Mouse (Mus musculus): ENCODE measurements around the gene Nectin4. TPM values are rescaled to one million over a fixed set of nuclear protein-coding genes. Genes with fewer than 3 reads are reported as not detected.

Gene Nectin4
- polyA plus RNA-seq, 1 experiment: 3.2 TPM

DNA sequence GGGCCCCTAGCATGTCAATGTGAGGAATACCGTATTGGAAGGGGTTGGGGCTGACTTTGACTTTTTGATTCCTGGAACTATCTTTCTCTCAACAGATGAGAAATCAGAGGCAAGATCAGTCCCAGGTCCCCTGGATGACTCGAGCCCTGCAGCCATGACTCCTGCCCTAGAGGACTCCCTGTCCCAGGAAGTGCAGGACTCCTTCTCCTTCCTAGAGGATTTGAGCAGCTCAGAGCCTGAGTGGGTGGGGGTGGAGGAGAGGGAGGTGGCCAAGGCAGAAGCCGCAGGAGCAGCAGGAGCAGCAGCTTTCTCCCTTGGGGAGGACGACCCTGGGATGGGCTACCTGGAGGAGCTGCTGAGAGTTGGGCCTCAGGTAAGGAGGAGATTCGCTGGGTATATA, 37.4 kb downstream of the Nectin4 start:
- no peak for TF ChIP-seq CTCF (IDR thresholded peaks at IDR 0.05; ENCODE audit: extremely low read depth, insufficient read depth, low read length)
- Histone ChIP-seq H3K27ac (ENCODE audit: insufficient read depth, low read length) (no peak overlapping the region), H3K4me1 (ENCODE audit: control insufficient read depth, insufficient read depth, low read length) (no peaks in the 10 kb centered on the region), H3K4me3 (ENCODE audit: insufficient read depth, low read length) (no peak overlapping the region)

DNA sequence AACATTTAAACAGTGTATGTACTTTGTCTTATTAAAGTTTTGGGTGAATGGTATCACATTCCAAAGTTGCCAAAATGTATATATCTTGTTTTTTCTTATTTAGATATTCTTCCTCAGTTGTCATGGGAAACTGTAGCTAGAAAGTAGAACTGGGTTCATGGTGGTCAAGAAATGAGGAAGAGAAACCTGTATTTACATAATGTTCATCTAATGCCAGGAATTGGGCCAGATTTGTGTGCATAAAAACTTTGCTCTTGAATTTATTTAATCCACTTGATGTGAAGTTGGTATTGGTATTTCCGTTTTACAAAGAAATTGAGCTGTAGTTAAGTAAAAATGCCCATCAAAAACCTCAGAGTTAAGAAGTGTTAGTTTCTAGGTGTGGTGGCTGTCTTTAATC, 40.3 kb downstream of the Nectin4 start:
- H3K4me3 ChIP-seq (ENCODE audit: insufficient read depth, low read length): no peak overlapping the region; the same call in 1 of the 2 replicates
- no peak overlapping the region for H3K27ac ChIP-seq (ENCODE audit: insufficient read depth, low read length)
- no peaks in the 10 kb centered on the region; the same call in 1 of the 2 replicates for H3K4me1 ChIP-seq (ENCODE audit: control insufficient read depth, insufficient read depth, low read length)
- TF ChIP-seq CTCF (IDR thresholded peaks at IDR 0.05; ENCODE audit: extremely low read depth, insufficient read depth, low read length) (no peak), POLR2A (IDR thresholded peaks at IDR 0.05; ENCODE audit: extremely low read depth, insufficient read depth, low read length) (no peak)

DNA sequence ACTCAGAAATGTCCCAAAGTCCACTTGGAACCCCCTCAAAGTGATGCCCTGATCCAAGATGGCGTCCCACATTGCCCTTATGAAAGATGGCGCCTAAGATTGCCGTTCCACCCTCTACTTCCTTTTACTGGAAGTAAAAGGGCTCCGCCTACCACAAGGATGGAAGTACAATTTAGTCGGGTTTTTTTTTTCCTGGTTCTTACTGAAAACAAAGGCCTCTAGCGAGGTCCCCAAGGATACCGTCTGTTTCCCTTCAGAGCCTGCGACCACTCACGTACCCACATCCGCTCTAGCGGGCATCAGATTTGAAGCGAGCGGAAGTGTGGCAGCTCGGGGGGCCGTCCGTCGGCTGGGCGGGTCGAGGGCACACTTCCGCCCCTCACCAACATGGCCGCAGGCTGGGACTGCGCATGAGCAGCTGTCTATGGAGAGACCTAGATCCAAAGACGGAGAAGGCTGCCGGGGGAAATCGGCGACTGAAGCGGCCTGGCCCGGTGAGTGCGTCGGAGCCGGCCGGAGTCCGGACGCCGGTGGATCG, 41.1 kb downstream of the Nectin4 start, which contains the start of gene Usf1:
Usf1 (plus strand) TSS at position 367 of the 538 bp plus-strand sequence.
- TF ChIP-seq POLR2A (IDR thresholded peaks at IDR 0.05; ENCODE audit: extremely low read depth, insufficient read depth, low read length): peak; percentile 85
- TF ChIP-seq CTCF (IDR thresholded peaks at IDR 0.05; ENCODE audit: extremely low read depth, insufficient read depth, low read length): no peak
- no peaks in the 10 kb centered on the region; the same call in 1 of the 2 replicates for H3K4me1 ChIP-seq (ENCODE audit: control insufficient read depth, insufficient read depth, low read length)
- H3K27ac ChIP-seq (ENCODE audit: insufficient read depth, low read length): peak within 1 kb of the TSS; percentile 95
- H3K4me3 ChIP-seq (ENCODE audit: insufficient read depth, low read length): peak within 1 kb of the TSS; percentile 89

DNA sequence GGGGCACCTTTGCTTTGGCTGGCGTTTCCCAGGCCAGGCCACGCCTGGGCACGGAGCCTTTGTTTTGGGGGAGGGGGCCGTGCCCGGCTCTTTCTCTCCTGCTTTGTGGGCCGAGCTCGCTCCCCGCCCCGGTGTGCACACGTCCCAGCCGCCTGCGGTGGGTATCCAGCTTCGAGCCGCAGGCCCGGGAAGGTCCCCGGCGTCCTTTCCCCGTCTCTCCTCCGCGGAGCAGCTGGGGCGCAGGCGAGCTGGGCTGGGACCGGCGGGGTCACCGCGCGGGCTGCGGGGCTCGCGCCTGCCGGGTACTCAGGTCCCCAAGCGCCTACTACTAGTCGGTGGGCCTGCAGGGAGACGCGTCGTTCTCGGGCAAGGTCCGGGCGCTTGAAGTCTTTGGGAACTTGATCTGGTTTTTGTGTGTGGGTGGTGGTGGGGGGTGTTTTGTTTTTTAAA, 41.6 kb downstream of the Nectin4 start:
- H3K27ac ChIP-seq (ENCODE audit: insufficient read depth, low read length): peak overlapping the region; percentile 95
- H3K4me3 ChIP-seq (ENCODE audit: insufficient read depth, low read length): peak overlapping the region; percentile 89
- TF ChIP-seq CTCF (IDR thresholded peaks at IDR 0.05; ENCODE audit: extremely low read depth, insufficient read depth, low read length) (no peak), POLR2A (IDR thresholded peaks at IDR 0.05; ENCODE audit: extremely low read depth, insufficient read depth, low read length) (no peak)
- no peaks in the 10 kb centered on the region; the same call in 1 of the 2 replicates for H3K4me1 ChIP-seq (ENCODE audit: control insufficient read depth, insufficient read depth, low read length)

DNA sequence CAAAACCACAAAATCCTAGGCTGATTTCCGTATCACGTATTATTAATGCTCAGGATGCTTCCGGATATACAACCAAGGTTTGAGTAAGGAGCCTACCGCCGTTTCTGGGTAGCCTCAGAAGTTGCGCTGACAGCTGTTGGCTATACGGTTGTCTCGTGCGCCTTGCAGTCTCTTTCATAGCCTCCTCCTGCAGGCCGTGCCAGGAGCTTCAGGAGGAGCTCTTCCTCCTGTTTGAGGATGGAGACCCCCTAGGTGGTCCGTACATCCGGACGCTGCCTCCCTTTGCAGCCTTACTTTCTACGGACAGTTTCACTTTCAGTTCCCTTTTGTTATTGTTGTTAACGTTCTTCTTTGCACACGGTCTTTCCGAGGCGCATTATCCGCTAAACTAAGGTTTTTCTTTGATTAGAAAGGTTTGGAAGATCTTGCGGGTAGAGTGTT, 42.1 kb downstream of the Nectin4 start:
- Histone ChIP-seq H3K27ac (ENCODE audit: insufficient read depth, low read length) (peak overlapping the region; percentile 95), H3K4me1 (ENCODE audit: control insufficient read depth, insufficient read depth, low read length) (no peaks in the 10 kb centered on the region; the same call in 1 of the 2 replicates), H3K4me3 (ENCODE audit: insufficient read depth, low read length) (peak overlapping the region; percentile 89)
- TF ChIP-seq CTCF (IDR thresholded peaks at IDR 0.05; ENCODE audit: extremely low read depth, insufficient read depth, low read length) (no peak), POLR2A (IDR thresholded peaks at IDR 0.05; ENCODE audit: extremely low read depth, insufficient read depth, low read length) (0 out of 2 replicates have a peak, but pooled peaks have one; percentile 7)

DNA sequence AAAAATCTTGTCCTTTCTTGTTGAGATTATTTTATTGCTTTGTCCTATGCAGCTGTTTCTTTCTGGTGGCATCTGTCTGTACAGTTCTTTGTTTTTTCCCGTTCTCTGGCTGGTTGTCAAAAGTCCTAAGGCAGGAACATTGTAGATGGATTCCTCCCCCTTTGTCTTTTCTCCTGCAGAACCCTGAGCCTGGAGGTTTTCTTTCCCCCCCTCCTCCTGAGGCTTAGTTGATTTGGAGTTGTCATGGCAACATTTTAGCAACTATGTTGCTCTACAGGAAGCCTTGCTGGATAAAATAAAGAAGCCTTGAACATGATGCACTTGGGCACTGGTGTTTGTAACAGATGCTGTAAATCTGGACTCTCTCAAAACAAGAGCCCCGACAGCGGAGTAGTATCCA, 42.5 kb downstream of the Nectin4 start:
- TF ChIP-seq CTCF (IDR thresholded peaks at IDR 0.05; ENCODE audit: extremely low read depth, insufficient read depth, low read length) (no peak), POLR2A (IDR thresholded peaks at IDR 0.05; ENCODE audit: extremely low read depth, insufficient read depth, low read length) (no peak)
- Histone ChIP-seq H3K4me3 (ENCODE audit: insufficient read depth, low read length) (peak overlapping the region; percentile 89), H3K27ac (ENCODE audit: insufficient read depth, low read length) (no peak overlapping the region), H3K4me1 (ENCODE audit: control insufficient read depth, insufficient read depth, low read length) (no peaks in the 10 kb centered on the region; the same call in 1 of the 2 replicates)

DNA sequence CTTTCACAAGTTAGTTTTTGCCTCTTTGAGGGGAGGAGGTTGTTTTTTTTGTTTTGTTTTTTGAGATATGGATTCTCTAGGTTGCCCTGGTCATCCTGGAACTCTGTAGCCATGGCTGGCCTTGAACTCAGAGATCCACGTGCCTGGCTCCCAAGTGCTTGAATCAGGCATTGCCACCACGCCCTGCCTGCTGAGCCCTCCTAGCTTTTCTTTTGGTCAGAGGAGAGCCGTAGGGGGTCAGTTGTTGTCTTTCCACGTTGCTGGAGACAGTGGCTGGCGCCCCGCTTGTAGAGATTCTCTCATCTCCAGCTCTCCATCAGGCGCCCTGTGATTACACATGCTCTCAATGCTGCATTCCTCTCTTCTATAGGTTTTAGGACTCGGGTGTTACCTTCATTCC, 43.7 kb downstream of the Nectin4 start:
- Histone ChIP-seq H3K4me1 (ENCODE audit: control insufficient read depth, insufficient read depth, low read length) (no peaks in the 10 kb centered on the region; the same call in 1 of the 2 replicates), H3K27ac (ENCODE audit: insufficient read depth, low read length) (no peak overlapping the region), H3K4me3 (ENCODE audit: insufficient read depth, low read length) (no peak overlapping the region)
- TF ChIP-seq CTCF (IDR thresholded peaks at IDR 0.05; ENCODE audit: extremely low read depth, insufficient read depth, low read length) (no peak), POLR2A (IDR thresholded peaks at IDR 0.05; ENCODE audit: extremely low read depth, insufficient read depth, low read length) (no peak)

DNA sequence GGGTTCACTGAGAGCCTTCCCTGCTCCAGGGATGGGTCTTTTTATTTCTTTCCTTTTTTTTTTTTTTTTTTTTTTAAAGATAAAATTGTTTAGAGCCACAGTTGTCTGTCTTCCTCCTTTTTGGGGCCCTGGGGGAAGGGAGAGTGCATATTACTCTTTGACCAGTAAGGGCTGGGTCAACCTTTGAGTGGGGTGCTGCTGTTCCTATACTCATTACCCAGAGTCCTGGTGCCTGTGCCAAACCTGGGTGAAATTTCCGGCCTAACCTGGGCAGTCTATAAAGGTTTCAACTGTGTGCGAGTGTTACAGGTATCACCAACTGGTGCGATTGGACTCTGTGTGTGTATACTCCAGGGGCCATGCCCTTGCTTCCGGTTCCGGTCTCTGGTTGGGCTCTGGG, 48.8 kb downstream of the Nectin4 start, which contains the start of gene Tstd1:
Tstd1 (plus strand) TSS at position 213 of the 400 bp plus-strand sequence.
- H3K27ac ChIP-seq (ENCODE audit: insufficient read depth, low read length): no peak within 1 kb of the TSS
- no peak for TF ChIP-seq POLR2A (IDR thresholded peaks at IDR 0.05; ENCODE audit: extremely low read depth, insufficient read depth, low read length)
- TF ChIP-seq CTCF (IDR thresholded peaks at IDR 0.05; ENCODE audit: extremely low read depth, insufficient read depth, low read length): no peak

DNA sequence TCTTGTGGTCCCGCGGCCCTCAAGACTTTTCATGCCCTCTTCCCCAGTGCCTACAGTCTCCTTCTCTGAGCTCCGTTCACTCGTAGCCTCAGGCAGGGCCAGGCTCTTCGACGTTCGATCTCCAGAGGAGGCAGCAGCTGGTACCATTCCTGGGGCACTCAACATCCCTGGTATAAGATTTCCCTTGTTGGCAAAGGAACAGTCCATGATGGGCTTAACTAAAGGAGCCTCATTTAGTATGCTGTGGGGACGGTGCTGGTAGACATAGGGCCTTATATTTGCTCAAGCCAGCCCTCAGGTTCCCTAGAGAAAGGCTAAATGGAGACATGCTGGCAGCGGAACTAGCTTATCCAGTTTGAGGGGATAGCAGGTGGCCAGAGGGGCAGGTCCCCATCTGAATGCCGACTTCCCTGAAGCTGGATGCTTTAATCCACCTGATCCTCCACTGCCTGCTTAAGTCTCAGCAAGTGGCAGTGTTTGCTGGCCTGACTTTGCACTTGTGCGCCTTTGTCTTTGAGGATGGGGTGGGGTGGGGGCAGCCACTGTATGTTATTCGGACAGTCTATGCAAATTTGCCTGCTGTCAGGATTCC, 49.5 kb downstream of the Nectin4 start:
- H3K4me1 ChIP-seq (ENCODE audit: control insufficient read depth, insufficient read depth, low read length): no peaks in the 10 kb centered on the region
- H3K27ac ChIP-seq (ENCODE audit: insufficient read depth, low read length): no peak overlapping the region
- no peak overlapping the region for H3K4me3 ChIP-seq (ENCODE audit: insufficient read depth, low read length)
- TF ChIP-seq POLR2A (IDR thresholded peaks at IDR 0.05; ENCODE audit: extremely low read depth, insufficient read depth, low read length) (no peak), CTCF (IDR thresholded peaks at IDR 0.05; ENCODE audit: extremely low read depth, insufficient read depth, low read length) (no peak)

More for the DNA sequence above, 48.8 kb downstream of the Nectin4 start, which contains the start of gene Tstd1:
- Histone ChIP-seq H3K4me1 (ENCODE audit: control insufficient read depth, insufficient read depth, low read length) (no peaks in the 10 kb centered on the region), H3K4me3 (ENCODE audit: insufficient read depth, low read length) (no peak within 1 kb of the TSS)

DNA sequence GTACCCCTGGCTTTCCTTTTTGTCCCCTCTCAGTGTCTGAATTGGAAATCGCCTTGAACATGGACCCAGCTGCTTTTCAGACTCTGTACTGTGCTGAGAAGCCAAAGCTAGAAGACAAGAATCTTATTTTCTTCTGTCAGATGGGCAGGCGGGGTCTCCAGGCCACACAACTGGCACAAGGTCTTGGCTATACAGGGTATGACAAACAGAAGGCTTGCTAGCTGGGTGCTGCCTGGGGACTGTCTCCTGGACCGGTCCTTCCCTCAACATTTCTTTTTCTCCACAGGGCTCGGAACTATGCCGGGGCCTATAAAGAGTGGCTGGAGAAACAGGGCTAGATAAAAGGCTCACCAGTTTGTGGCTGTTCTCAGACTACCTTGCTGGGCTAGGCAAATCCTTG, 50.0 kb downstream of the Nectin4 start:
- Histone ChIP-seq H3K4me1 (ENCODE audit: control insufficient read depth, insufficient read depth, low read length) (no peaks in the 10 kb centered on the region), H3K27ac (ENCODE audit: insufficient read depth, low read length) (no peak overlapping the region), H3K4me3 (ENCODE audit: insufficient read depth, low read length) (no peak overlapping the region)
- TF ChIP-seq POLR2A (IDR thresholded peaks at IDR 0.05; ENCODE audit: extremely low read depth, insufficient read depth, low read length) (no peak), CTCF (IDR thresholded peaks at IDR 0.05; ENCODE audit: extremely low read depth, insufficient read depth, low read length) (no peak)
